In the genomic region with DNA sequence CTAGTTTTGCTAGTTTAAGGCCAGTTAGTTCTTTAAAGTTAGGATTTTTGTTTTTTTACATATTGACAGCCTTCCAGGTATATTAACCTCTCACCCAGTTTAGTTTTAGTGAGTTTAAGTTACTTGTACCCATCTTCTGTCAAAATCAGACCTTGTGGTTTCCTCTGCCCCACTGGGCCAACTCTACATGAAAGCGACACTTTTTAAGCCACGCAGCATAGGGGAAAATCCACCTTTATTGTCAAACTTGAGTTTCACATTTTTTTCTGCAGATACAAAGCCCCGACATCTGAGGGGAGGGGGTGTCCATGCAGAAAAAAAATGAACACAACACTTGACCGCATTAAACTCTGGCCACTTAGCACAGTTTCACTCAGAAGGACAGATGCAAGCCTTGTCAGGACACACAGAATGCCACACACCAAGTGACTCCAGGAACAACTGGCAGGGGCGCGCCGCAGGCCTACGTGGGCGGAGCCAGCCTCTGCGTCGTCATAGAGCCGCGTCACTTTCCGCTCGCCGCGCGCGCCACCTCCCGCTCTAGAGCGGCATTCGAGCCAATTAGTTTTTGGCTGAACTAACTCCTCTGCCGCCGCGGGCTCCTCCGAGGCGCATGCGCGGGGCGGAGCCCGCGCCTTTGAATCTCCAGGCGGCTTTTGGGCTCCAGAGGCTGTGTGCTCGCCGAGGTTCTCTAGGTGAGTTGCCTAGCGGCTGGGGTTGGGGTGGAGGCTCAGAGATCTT, we compare ENCODE assay signal across 8 mouse cellular contexts. TPM values are rescaled to one million over a fixed set of nuclear protein-coding genes. Genes with fewer than 3 reads are reported as not detected.
DNase-seq lines count a peak whose midpoint lies in the region; ATAC-seq and TF ChIP-seq lines count a peak whose summit lies in the region.

TSS of gene Cenpi (plus strand) at position 551 of the 741 bp plus-strand sequence.

- TF ChIP-seq POLR2A in cortical plate, adult 2 months (IDR thresholded peaks at IDR 0.05; ENCODE audit: extremely low read depth, insufficient read depth, low read length) = peak; percentile 69; the same call in 1 of the 2 replicates

- peak within 1 kb of the TSS; percentile 48 for H3K4me3 ChIP-seq in cortical plate, adult 2 months (ENCODE audit: insufficient read depth, low read length)

- H3K27ac ChIP-seq in cortical plate, adult 2 months (ENCODE audit: insufficient read depth, low read length) = no peak within 1 kb of the TSS

- H3K4me1 ChIP-seq in cortical plate, adult 2 months (ENCODE audit: control insufficient read depth, insufficient read depth, low read length) = no peaks in the 10 kb centered on the region

- TF ChIP-seq CTCF in cortical plate, adult 2 months (IDR thresholded peaks at IDR 0.05; ENCODE audit: extremely low read depth, insufficient read depth, low read length) = no peak

- peak; percentile 60 to 80 for DNase-seq in gastrocnemius, adult 8-10 months (ENCODE audit: low spot score in 2 of 2)
- DNase-seq in induced T-regulatory cell, adult 2 months (ENCODE audit: low read depth) = peak; percentile 92
- peak; percentile 54 to 86 for DNase-seq in left cerebral cortex, adult 9 months (ENCODE audit: low spot score in 2 of 2)
- DNase-seq in right cerebral cortex, postnatal 14 days = peak; percentile 87
- DNase-seq in urinary bladder, postnatal 36 days (ENCODE audit: low spot score in 2 of 2) = peak; percentile 69 to 84

- ATAC-seq in activated CD4-positive, CD25-positive, alpha-beta regulatory T cell, adult 4 months = peak; percentile 97
- ATAC-seq in megakaryocyte progenitor cell, adult 5-6 weeks (replicated peaks; ENCODE audit: poor library complexity) = peak; percentile 98

RNA-seq across cellular contexts. Expression of gene Cenpi, which starts in this region (rescaled TPM):
- polyA plus RNA-seq in activated CD4-positive, CD25-positive, alpha-beta regulatory T cell, adult 4 months (2017; shearing (Covaris generic)) = 1 to 10 TPM; 6.1 to 6.2 TPM
- polyA plus RNA-seq in cortical plate, adult 2 months (2012; rRNA removed) = 0.44 and 0.48 TPM in 2 replicates
- under 1 TPM in 2 of 4 experiments, not detected in 2; 0.16 to 0.17 TPM for total RNA-seq in gastrocnemius, adult 8-10 months (2022)
- 34.5 and 38.5 TPM in 2 replicates for total RNA-seq in megakaryocyte progenitor cell, adult 5-6 weeks (2015)
- total RNA-seq in megakaryocyte progenitor cell, adult 5-6 weeks (2017) = 35.3 and 42.9 TPM in 2 replicates

Comparison
In these comparisons a context has a peak if more than half of its experiments do, and no peak if none do; other contexts are left out.
1. RNA of gene Cenpi (total RNA-seq): 34.5 to 42.9 TPM in megakaryocyte progenitor cell, adult 5-6 weeks; 0.16 to 0.17 TPM in gastrocnemius, adult 8-10 months; every median in the first group is over 10 times any median in the second.
2. Peak in DNase-seq in gastrocnemius, adult 8-10 months; RNA of the gene not detected or under 1 TPM.
3. Peak in every context shown above with its lines, with median percentiles within 50 percentile points of each other: DNase-seq.